Comparison of ENCODE assay signal across 11 mouse cellular contexts in genomic region chr8:21001171-21001570, GRCm38 (mm10). TPM values are rescaled to one million over a fixed set of nuclear protein-coding genes. Genes with fewer than 3 reads are reported as not detected.
DNase-seq lines count a peak whose midpoint lies in the region; ATAC-seq and TF ChIP-seq lines count a peak whose summit lies in the region.
"Had no signal": no experiment of that assay in that cellular context is flagged by ENCODE, and none has a peak within 500 bp of the region (broad histone marks: within the 10 kb centered on the region; RNA-seq: fewer than 3 reads in every experiment).

No protein-coding gene starts in this region.

- H3K4me2 ChIP-seq in lung, embryonic 14.5 days: no peak overlapping the region
- H3K4me2 ChIP-seq: heart, embryonic 13.5 days; limb, embryonic 13.5 days; neural tube, embryonic 13.5 days had no signal

- intact Hi-C loops in gastrocnemius, adult 2 months (cut with DNase I): no loop called here
- intact Hi-C loops in heart, postnatal 25 days (cut with DNase I): no loop called here

- no peak overlapping the region for H3K9ac ChIP-seq in lung, embryonic 14.5 days
- H3K9ac ChIP-seq in MEL (ENCODE audit: control insufficient read depth, low read depth, low read length, poor library complexity, severe bottlenecking): no peak overlapping the region
- H3K9ac ChIP-seq: heart, embryonic 13.5 days; limb, embryonic 13.5 days; neural tube, embryonic 13.5 days had no signal

- DNase-seq in gastrocnemius, adult 2 months: no peak
- DNase-seq in gastrocnemius, postnatal 4 days (ENCODE audit: low spot score in 2 of 2): no peak
- peak; percentile 51 for DNase-seq in lung, embryonic 14.5 days
- DNase-seq in lung, postnatal 4 days: no peak
- peak; percentile 36 for DNase-seq in MEL (ENCODE audit: low read depth, low spot score)
- peak; percentile 8 for DNase-seq in kidney, postnatal 14 days
- no peak for DNase-seq in heart, postnatal 25 days (ENCODE audit: low spot score)
- DNase-seq in urinary bladder, postnatal 4 days (ENCODE audit: low spot score in 2 of 2): no peak

- 49% methylated on average over 8 of the region's 8 CpGs for WGBS in lung, embryonic 14.5 days

- H3K4me1 ChIP-seq in lung, embryonic 14.5 days (ENCODE audit: insufficient read depth): no peaks in the 10 kb centered on the region
- peaks cover 0 to 2% of the 10 kb centered on the region in 2 experiments; a peak in 1 of 4 replicates for H3K4me1 ChIP-seq in MEL (ENCODE audit: control insufficient read depth in 1 of 2, insufficient read depth in 2 of 2, low read length in 2 of 2)
- H3K4me1 ChIP-seq: heart, embryonic 13.5 days; limb, embryonic 13.5 days; neural tube, embryonic 13.5 days had no signal

- no peak for ATAC-seq in lung, embryonic 14.5 days (ENCODE audit: insufficient read depth)

- TF ChIP-seq RAD21 in MEL (IDR thresholded peaks at IDR 0.05; ENCODE audit: low read depth, low read length): peak; percentile 63

- H3K27me3 ChIP-seq in lung, embryonic 14.5 days (ENCODE audit: insufficient read depth, low read length): no peaks in the 10 kb centered on the region
- H3K27me3 ChIP-seq in MEL (ENCODE audit: control insufficient read depth in 1 of 2, insufficient read depth in 2 of 2, low read length in 2 of 2): no peaks in the 10 kb centered on the region
- H3K27me3 ChIP-seq: heart, embryonic 13.5 days; limb, embryonic 13.5 days; neural tube, embryonic 13.5 days had no signal

- no peak for TF ChIP-seq EP300 in MEL (IDR thresholded peaks at IDR 0.05; ENCODE audit: low read depth in 1 of 2, low read length in 2 of 2)

- no peaks in the 10 kb centered on the region for H3K36me3 ChIP-seq in lung, embryonic 14.5 days (ENCODE audit: insufficient read depth)
- H3K36me3 ChIP-seq in MEL (ENCODE audit: control insufficient read depth in 1 of 2, insufficient read depth in 2 of 2, low read length in 2 of 2): peaks cover 0 to 3% of the 10 kb centered on the region in 2 experiments; a peak in 2 of 4 replicates
- H3K36me3 ChIP-seq: heart, embryonic 13.5 days; limb, embryonic 13.5 days; neural tube, embryonic 13.5 days had no signal

- peak; percentile 50 for TF ChIP-seq CTCF in gastrocnemius, adult 2 months (IDR thresholded peaks at IDR 0.05)
- peak; percentile 57 for TF ChIP-seq CTCF in lung, embryonic 14.5 days (IDR thresholded peaks at IDR 0.05; ENCODE audit: low read depth)
- TF ChIP-seq CTCF in MEL (IDR thresholded peaks at IDR 0.05 in 2 of 3, conservative IDR thresholded peaks at IDR 0.05 in 1 of 3; ENCODE audit: control insufficient read depth in 1 of 3, insufficient read depth in 1 of 3, low read depth in 2 of 3, low read length in 3 of 3, poor library complexity in 1 of 3, severe bottlenecking in 1 of 3): peak; percentile 43 to 61 (median 48)

- no peak overlapping the region for H3K27ac ChIP-seq in gastrocnemius, adult 2 months
- no peak overlapping the region for H3K27ac ChIP-seq in lung, embryonic 14.5 days (ENCODE audit: low read depth)
- H3K27ac ChIP-seq in MEL (ENCODE audit: control insufficient read depth, low read depth, low read length): no peak overlapping the region
- H3K27ac ChIP-seq: heart, embryonic 13.5 days; limb, embryonic 13.5 days; neural tube, embryonic 13.5 days had no signal

- H3K79me2 ChIP-seq in MEL (ENCODE audit: control insufficient read depth, insufficient read depth, low read length, poor library complexity): no peaks in the 10 kb centered on the region

- H3K4me3 ChIP-seq in gastrocnemius, adult 2 months: no peak overlapping the region
- no peak overlapping the region for H3K4me3 ChIP-seq in lung, embryonic 14.5 days (ENCODE audit: low read depth, low read length)
- H3K4me3 ChIP-seq in MEL (ENCODE audit: control insufficient read depth in 1 of 2, insufficient read depth in 1 of 2, low read depth in 2 of 2, low read length in 2 of 2): no peak overlapping the region
- H3K4me3 ChIP-seq: heart, embryonic 13.5 days; limb, embryonic 13.5 days; neural tube, embryonic 13.5 days had no signal

- H3K9me3 ChIP-seq in lung, embryonic 14.5 days (ENCODE audit: low read depth, low read length): peaks cover 2% of the 10 kb centered on the region; the same call in 1 of the 2 replicates
- H3K9me3 ChIP-seq in MEL (replicated peaks; ENCODE audit: insufficient read depth, low read length): no peaks in the 10 kb centered on the region

- no peak for TF ChIP-seq POLR2A in MEL (IDR thresholded peaks at IDR 0.05; ENCODE audit: control insufficient read depth in 1 of 2, insufficient read depth in 1 of 2, low read depth in 1 of 2, low read length in 2 of 2, poor library complexity in 1 of 2)

TF ChIP-seq in MEL, 35 proteins besides CTCF, POLR2A, EP300 and RAD21:
- TF ChIP-seq MYC (IDR thresholded peaks at IDR 0.05; ENCODE audit: low read depth, low read length) (no peak), SMC3 (IDR thresholded peaks at IDR 0.05; ENCODE audit: low read depth, low read length) (peak; percentile 58), ZNF384 (IDR thresholded peaks at IDR 0.05; ENCODE audit: low read depth, low read length) (peak; percentile 91), MAZ (IDR thresholded peaks at IDR 0.05; ENCODE audit: low read depth, low read length) (no peak), TBP (IDR thresholded peaks at IDR 0.05; ENCODE audit: low read depth, low read length) (no peak), USF1 (IDR thresholded peaks at IDR 0.05; ENCODE audit: low read depth, low read length) (no peak), GABPA (IDR thresholded peaks at IDR 0.05; ENCODE audit: low read depth, low read length) (no peak), ZMIZ1 (IDR thresholded peaks at IDR 0.05; ENCODE audit: low read depth, low read length) (no peak), POLR2AphosphoS5 (IDR thresholded peaks at IDR 0.05; ENCODE audit: borderline replicate concordance, low read depth, low read length) (no peak), JUND (IDR thresholded peaks at IDR 0.05; ENCODE audit: low read depth, low read length) (no peak), SIN3A (IDR thresholded peaks at IDR 0.05; ENCODE audit: low read length) (no peak), RCOR1 (IDR thresholded peaks at IDR 0.05; ENCODE audit: low read depth, low read length) (no peak), POLR2AphosphoS2 (IDR thresholded peaks at IDR 0.05; ENCODE audit: low read length) (no peak), ZKSCAN1 (IDR thresholded peaks at IDR 0.05; ENCODE audit: low read depth, low read length) (no peak), MAFK (IDR thresholded peaks at IDR 0.05; ENCODE audit: borderline replicate concordance, low read depth, low read length) (no peak), USF2 (IDR thresholded peaks at IDR 0.05; ENCODE audit: borderline replicate concordance in 1 of 2, insufficient read depth in 1 of 2, low read depth in 1 of 2, low read length in 2 of 2) (no peak), MEF2A (IDR thresholded peaks at IDR 0.05; ENCODE audit: extremely low read depth, insufficient replicate concordance, low read depth, low read length, poor library complexity, severe bottlenecking) (no peak), MYB (IDR thresholded peaks at IDR 0.05; ENCODE audit: low read depth, low read length) (no peak), CHD1 (IDR thresholded peaks at IDR 0.05; ENCODE audit: low read depth, low read length) (no peak), TCF12 (IDR thresholded peaks at IDR 0.05; ENCODE audit: low read depth, low read length) (no peak), ZC3H11A (IDR thresholded peaks at IDR 0.05; ENCODE audit: low read depth, low read length) (peak; percentile 51), E2F4 (IDR thresholded peaks at IDR 0.05; ENCODE audit: borderline replicate concordance, low read depth, low read length) (no peak), GATA1 (IDR thresholded peaks at IDR 0.05; ENCODE audit: low read depth, low read length) (no peak), HCFC1 (IDR thresholded peaks at IDR 0.05; ENCODE audit: low read depth, low read length) (no peak), MXI1 (IDR thresholded peaks at IDR 0.05; ENCODE audit: low read depth, low read length) (no peak), MAX (IDR thresholded peaks at IDR 0.05; ENCODE audit: low read length) (no peak)

RNA-seq across cellular contexts. Expression of gene Defa21, which starts 24.2 kb away (rescaled TPM):
- not detected for total RNA-seq in gastrocnemius, adult 2 months (2021)
- not detected for total RNA-seq in gastrocnemius, postnatal 4 days (2021)
- polyA plus RNA-seq in lung, embryonic 14.5 days (2014; fragmentation: Nextera tagmentation; extraction: Ambion mirVana): not detected in 2 replicates
- total RNA-seq in MEL (2012; rRNA removed): not detected in 2 replicates
- not detected for polyA plus RNA-seq in MEL (2012; ENCODE audit: insufficient read depth in 1 of 2, insufficient read length in 2 of 2, low read depth in 1 of 2, low replicate concordance in 2 of 2, missing spikeins in 1 of 2)
- not detected for total RNA-seq in heart, postnatal 25 days (2021)
- polyA plus RNA-seq: heart, embryonic 13.5 days; limb, embryonic 13.5 days; neural tube, embryonic 13.5 days had no signal

RNA-seq across cellular contexts. Expression of gene Defa23, which starts 53.7 kb away (rescaled TPM):
- not detected for total RNA-seq in gastrocnemius, adult 2 months (2021)
- total RNA-seq in gastrocnemius, postnatal 4 days (2021): not detected
- not detected in 2 replicates for polyA plus RNA-seq in lung, embryonic 14.5 days (2014; fragmentation: Nextera tagmentation; extraction: Ambion mirVana)
- not detected in 2 replicates for total RNA-seq in MEL (2012; rRNA removed)
- not detected for polyA plus RNA-seq in MEL (2012; ENCODE audit: insufficient read depth in 1 of 2, insufficient read length in 2 of 2, low read depth in 1 of 2, low replicate concordance in 2 of 2, missing spikeins in 1 of 2)
- not detected for total RNA-seq in heart, postnatal 25 days (2021)
- polyA plus RNA-seq: heart, embryonic 13.5 days; limb, embryonic 13.5 days; neural tube, embryonic 13.5 days had no signal

RNA-seq across cellular contexts. Expression of gene AY761185, which starts 56.7 kb away (rescaled TPM):
- total RNA-seq in gastrocnemius, adult 2 months (2021): not detected
- total RNA-seq in gastrocnemius, postnatal 4 days (2021): not detected
- not detected in 2 replicates for polyA plus RNA-seq in lung, embryonic 14.5 days (2014; fragmentation: Nextera tagmentation; extraction: Ambion mirVana)
- total RNA-seq in MEL (2012; rRNA removed): not detected in 2 replicates
- polyA plus RNA-seq in MEL (2012; ENCODE audit: insufficient read depth in 1 of 2, insufficient read length in 2 of 2, low read depth in 1 of 2, low replicate concordance in 2 of 2, missing spikeins in 1 of 2): not detected
- total RNA-seq in heart, postnatal 25 days (2021): not detected
- polyA plus RNA-seq: heart, embryonic 13.5 days; limb, embryonic 13.5 days; neural tube, embryonic 13.5 days had no signal

Comparison
In these comparisons a context has a peak if more than half of its experiments do, and no peak if none do; other contexts are left out.
1. DNase-seq: peak in lung, embryonic 14.5 days (single experiment), MEL (single experiment) and kidney, postnatal 14 days (single experiment); none in gastrocnemius, adult 2 months (single experiment), gastrocnemius, postnatal 4 days (0 of 2), lung, postnatal 4 days (0 of 2), heart, postnatal 25 days (single experiment) and urinary bladder, postnatal 4 days (0 of 2).
2. Peak in every context shown above with its lines, with median percentiles within 50 percentile points of each other: CTCF ChIP-seq.